Mouse (Mus musculus) small intestine, adult 2 months (tissue): ENCODE measurements around the gene Dnajb14.

Experiments used
- CTCF ChIP-seq: fragments of 200-500 bp; IDR thresholded peaks from 2 replicates; pipeline ENCODE4 v1.5.1; 2012; ENCODE audit warnings: low read depth, mild to moderate bottlenecking, control low read depth, inconsistent platforms, low read length, moderate library complexity, mixed read lengths; ENCODE audit not compliant: insufficient replicate concordance, insufficient read length; ENCODE audit errors: extremely low read depth
- POLR2A ChIP-seq: fragments of 200-500 bp; IDR thresholded peaks from 2 replicates; pipeline ENCODE4 v1.6.1; 2012; ENCODE audit warnings: low read depth, mild to moderate bottlenecking, control low read depth, inconsistent platforms, low read length, moderate library complexity

DNA sequence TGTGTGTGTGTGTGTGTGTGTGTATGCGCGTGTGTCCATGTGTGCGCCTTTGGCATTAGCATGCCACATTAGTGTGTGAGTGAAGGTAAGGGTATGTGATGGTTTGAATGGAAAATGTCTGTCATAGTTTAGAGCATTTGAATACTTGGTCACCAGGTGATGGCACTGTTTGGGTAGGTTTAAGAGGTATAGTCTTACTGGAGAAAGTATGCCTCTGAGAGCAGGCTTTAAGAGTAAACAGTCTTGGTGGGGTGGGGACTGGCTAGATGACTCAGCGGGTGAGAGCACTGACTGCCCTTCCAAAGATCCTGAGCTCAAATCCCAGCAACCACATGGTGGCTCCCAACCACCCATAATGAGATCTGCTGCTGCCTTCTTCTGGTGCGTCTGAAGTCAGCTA, 17.8 kb upstream of the Dnajb14 start:
- TF ChIP-seq CTCF: no peak
- no peak for TF ChIP-seq POLR2A
